Mouse (Mus musculus) T-helper 1 cell (primary cell): ENCODE results near the gene Sctr.

Source experiments
- in situ Hi-C: fragments of 300-600 bp; cut with MboI, MseI; formaldehyde crosslinking; loops from one replicate; pipeline ENCODE4 v1.15.1; 2025; ENCODE audit warnings: high pct_unique_total_duplicates

Sctr gene

GRCm38 (mm10) chr1:120069120-120069519 is 62.4 kb downstream of the Sctr start:
- in situ Hi-C loops = no loop called here

GRCm38 (mm10) chr1:120070168-120070567 is 63.5 kb downstream of the Sctr start:
- in situ Hi-C loops = no loop called here

- in situ Hi-C loops = no loop called here
These were observed 64.4 kb downstream of the Sctr start for GRCm38 (mm10) chr1:120071133-120071532.

GRCm38 (mm10) chr1:120072900-120073299 is 66.2 kb downstream of the Sctr start:
- in situ Hi-C loops = no loop called here

- in situ Hi-C loops = no loop called here
These were observed 67.0 kb downstream of the Sctr start, which contains the start of gene Tmem37 for GRCm38 (mm10) chr1:120073519-120074306. TSS of gene Tmem37 (minus strand) at chr1:120074074.

GRCm38 (mm10) chr1:120074307-120074702 is 67.6 kb downstream of the Sctr start:
- in situ Hi-C loops = no loop called here

- in situ Hi-C loops = no loop called here
These were observed 68.2 kb downstream of the Sctr start for GRCm38 (mm10) chr1:120074931-120075330.

GRCm38 (mm10) chr1:120075507-120075906 is 68.8 kb downstream of the Sctr start:
- in situ Hi-C loops = no loop called here

GRCm38 (mm10) chr1:120077746-120078410 is 71.2 kb downstream of the Sctr start:
- in situ Hi-C loops = no loop called here

- in situ Hi-C loops = no loop called here
These were observed 73.9 kb downstream of the Sctr start for GRCm38 (mm10) chr1:120080632-120081031.

GRCm38 (mm10) chr1:120082957-120083585 is 76.4 kb downstream of the Sctr start:
- in situ Hi-C loops = no loop called here

- in situ Hi-C loops = no loop called here
These were observed 77.3 kb downstream of the Sctr start for GRCm38 (mm10) chr1:120083921-120084517.

- in situ Hi-C loops = no loop called here
These were observed 79.0 kb downstream of the Sctr start for GRCm38 (mm10) chr1:120085696-120086095.

- in situ Hi-C loops = no loop called here
These were observed 80.0 kb downstream of the Sctr start for GRCm38 (mm10) chr1:120086644-120087043.

- in situ Hi-C loops = no loop called here
These were observed 82.5 kb downstream of the Sctr start for GRCm38 (mm10) chr1:120089180-120089579.

GRCm38 (mm10) chr1:120090880-120091570 is 84.3 kb downstream of the Sctr start:
- in situ Hi-C loops = loop anchor here (5.0 kb wide), 1 partner anchor 59 kb away; no protein-coding TSS in a partner anchor

- in situ Hi-C loops = loop anchor here (5.0 kb wide), 1 partner anchor 61 kb away; no protein-coding TSS in a partner anchor
These were observed 86.9 kb downstream of the Sctr start for GRCm38 (mm10) chr1:120093482-120094134.

GRCm38 (mm10) chr1:120094920-120095319 is 88.2 kb downstream of the Sctr start:
- in situ Hi-C loops = loop anchor here (5.0 kb wide), 1 partner anchor 63 kb away; no protein-coding TSS in a partner anchor

GRCm38 (mm10) chr1:120098327-120098726 is 91.6 kb downstream of the Sctr start:
- in situ Hi-C loops = no loop called here

- in situ Hi-C loops = no loop called here
These were observed 92.8 kb downstream of the Sctr start for GRCm38 (mm10) chr1:120099483-120099882.
